Mouse (Mus musculus) lung, embryonic 15.5 days (tissue): ENCODE measurements around the gene Rpl29. TPM values are rescaled to one million over a fixed set of nuclear protein-coding genes. Genes with fewer than 3 reads are reported as not detected.

Experiments
- ATAC-seq: fragments of 200-750 bp; cut with Nextera tagmentation; 2 replicates; pipeline ENCODE4 v1.8.0; 2017; ENCODE audit warnings: moderate number of reproducible peaks, borderline replicate concordance; ENCODE audit not compliant: low FRiP score, low TSS enrichment; ENCODE audit errors: extremely low read depth
- H3K27ac ChIP-seq: fragments of 300-500 bp; sonication (generic); 2 replicates; pipeline ENCODE4 v1.5.1; 2015; ENCODE audit warnings: moderate library complexity, mild to moderate bottlenecking, inconsistent platforms
- H3K27me3 ChIP-seq: fragments of 300-500 bp; sonication (generic); 2 replicates; pipeline ENCODE4 v1.6.1; 2015; ENCODE audit warnings: inconsistent platforms
- H3K36me3 ChIP-seq: fragments of 300-500 bp; sonication (generic); 2 replicates; pipeline ENCODE4 v1.6.1; 2015; ENCODE audit warnings: inconsistent platforms
- H3K4me1 ChIP-seq: fragments of 300-500 bp; sonication (generic); 2 replicates; pipeline ENCODE4 v1.6.1; 2015; ENCODE audit warnings: inconsistent platforms
- H3K4me2 ChIP-seq: fragments of 300-500 bp; sonication (generic); 2 replicates; pipeline ENCODE4 v1.6.1; 2015; ENCODE audit warnings: inconsistent platforms, mild to moderate bottlenecking, moderate library complexity
- H3K4me3 ChIP-seq: fragments of 300-500 bp; sonication (generic); 2 replicates; pipeline ENCODE4 v1.5.1; 2015; ENCODE audit warnings: mild to moderate bottlenecking, inconsistent platforms
- H3K9ac ChIP-seq: fragments of 300-500 bp; sonication (generic); 2 replicates; pipeline ENCODE4 v1.6.1; 2015; ENCODE audit warnings: inconsistent platforms
- H3K9me3 ChIP-seq: fragments of 300-500 bp; sonication (generic); 2 replicates; pipeline ENCODE4 v1.6.1; 2016; ENCODE audit warnings: inconsistent platforms
- WGBS: fragments of 180-500 bp; shearing (Covaris S2); methylation state at CpG from one replicate; pipeline ENCODE4 v1.1.7; 2015; 5-methylcytosine and 5-hydroxymethylcytosine counted together
- polyA plus RNA-seq: library from polyadenylated mRNA; unstranded; fragments of >200 nt; fragmentation: Nextera tagmentation; extraction: Ambion mirVana; gene quantifications from 2 replicates; pipeline ENCODE4 v1.2.1, GENCODE M21; 2015

Rpl29 gene
- polyA plus RNA-seq, 1 experiment from 2014 or later: 988 TPM

DNA sequence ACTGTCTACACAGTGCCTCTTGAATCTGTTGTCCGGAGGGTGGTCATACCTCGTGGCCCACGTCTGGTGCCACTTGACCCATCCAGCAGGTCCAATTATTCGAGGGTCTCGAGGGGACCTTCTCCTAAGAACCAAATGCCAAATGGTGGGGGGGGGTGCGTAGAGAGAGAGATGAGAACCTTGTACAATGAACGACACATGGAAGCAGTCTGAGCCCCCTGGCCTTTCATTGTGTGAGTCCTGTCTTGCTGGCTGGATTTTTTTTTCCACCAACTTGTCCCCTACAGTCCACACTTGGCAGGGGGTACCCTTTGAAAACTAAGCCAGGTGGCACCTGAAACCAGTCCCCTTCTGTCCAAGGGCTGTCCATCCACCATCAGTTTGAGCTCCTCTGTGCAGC, 38.5 kb downstream of the Rpl29 start:
- Histone ChIP-seq H3K36me3 (peaks cover 12% of the 10 kb centered on the region), H3K4me3 (no peak overlapping the region), H3K9ac (no peak overlapping the region), H3K27me3 (0 out of 2 replicates have a peak, but pooled peaks cover 7% of the 10 kb centered on the region), H3K27ac (no peak overlapping the region), H3K9me3 (no peaks in the 10 kb centered on the region), H3K4me2 (no peak overlapping the region), H3K4me1 (peaks cover 23% of the 10 kb centered on the region)
- 84% methylated on average over 7 of the region's 7 CpGs for WGBS
- no peak for ATAC-seq

DNA sequence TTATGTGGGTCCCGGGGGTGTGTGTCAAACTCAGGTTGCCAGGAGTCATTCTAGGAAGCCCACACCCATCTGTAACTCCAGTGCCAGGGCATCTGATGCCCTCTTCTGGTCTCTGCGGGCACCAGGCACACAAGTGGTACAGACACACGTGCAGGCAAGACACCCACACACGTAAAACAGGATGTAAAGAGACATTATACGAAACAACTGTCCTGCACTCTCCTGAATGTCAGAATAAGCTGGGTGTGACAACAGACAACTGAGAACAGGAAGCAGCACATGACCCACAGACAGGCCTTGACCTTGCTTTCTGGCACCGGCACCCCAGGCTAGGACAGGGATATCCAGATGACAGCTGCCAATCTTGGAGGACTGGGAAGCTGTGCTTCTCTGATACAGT, 40.1 kb downstream of the Rpl29 start:
- peaks cover 33% of the 10 kb centered on the region for H3K4me1 ChIP-seq
- 0 out of 2 replicates have a peak, but pooled peaks cover 7% of the 10 kb centered on the region for H3K27me3 ChIP-seq
- ATAC-seq: no peak
- no peak overlapping the region for H3K4me2 ChIP-seq
- H3K4me3 ChIP-seq: no peak overlapping the region
- no peaks in the 10 kb centered on the region for H3K9me3 ChIP-seq
- H3K36me3 ChIP-seq: no peaks in the 10 kb centered on the region
- H3K9ac ChIP-seq: no peak overlapping the region
- 63% methylated on average over 6 of the region's 6 CpGs for WGBS
- no peak overlapping the region for H3K27ac ChIP-seq

DNA sequence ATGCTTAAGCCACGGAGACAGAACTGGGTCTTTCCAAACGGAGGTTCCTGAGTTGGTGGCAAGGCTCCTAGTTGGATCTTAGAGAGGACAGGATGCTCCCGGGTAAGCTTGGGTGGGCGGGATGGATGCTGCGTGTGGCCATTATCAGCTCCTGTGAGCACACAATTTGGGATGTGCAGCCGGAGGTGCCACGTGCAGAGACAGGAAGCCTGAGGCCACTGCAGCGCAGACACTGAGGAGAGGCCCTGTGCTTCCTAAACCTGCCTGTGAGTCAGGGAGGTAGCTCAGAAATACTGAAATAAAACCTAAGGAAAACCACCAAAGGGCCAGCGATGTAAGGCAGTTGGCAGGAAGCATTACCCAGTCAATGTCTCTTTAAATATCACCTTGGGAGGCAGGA, 40.5 kb downstream of the Rpl29 start:
- Histone ChIP-seq H3K4me2 (no peak overlapping the region), H3K9me3 (no peaks in the 10 kb centered on the region), H3K4me3 (no peak overlapping the region), H3K27me3 (0 out of 2 replicates have a peak, but pooled peaks cover 7% of the 10 kb centered on the region), H3K9ac (no peak overlapping the region), H3K4me1 (peaks cover 34% of the 10 kb centered on the region), H3K36me3 (no peaks in the 10 kb centered on the region), H3K27ac (no peak overlapping the region)
- WGBS: 59% methylated on average over 9 of the region's 9 CpGs
- no peak for ATAC-seq

DNA sequence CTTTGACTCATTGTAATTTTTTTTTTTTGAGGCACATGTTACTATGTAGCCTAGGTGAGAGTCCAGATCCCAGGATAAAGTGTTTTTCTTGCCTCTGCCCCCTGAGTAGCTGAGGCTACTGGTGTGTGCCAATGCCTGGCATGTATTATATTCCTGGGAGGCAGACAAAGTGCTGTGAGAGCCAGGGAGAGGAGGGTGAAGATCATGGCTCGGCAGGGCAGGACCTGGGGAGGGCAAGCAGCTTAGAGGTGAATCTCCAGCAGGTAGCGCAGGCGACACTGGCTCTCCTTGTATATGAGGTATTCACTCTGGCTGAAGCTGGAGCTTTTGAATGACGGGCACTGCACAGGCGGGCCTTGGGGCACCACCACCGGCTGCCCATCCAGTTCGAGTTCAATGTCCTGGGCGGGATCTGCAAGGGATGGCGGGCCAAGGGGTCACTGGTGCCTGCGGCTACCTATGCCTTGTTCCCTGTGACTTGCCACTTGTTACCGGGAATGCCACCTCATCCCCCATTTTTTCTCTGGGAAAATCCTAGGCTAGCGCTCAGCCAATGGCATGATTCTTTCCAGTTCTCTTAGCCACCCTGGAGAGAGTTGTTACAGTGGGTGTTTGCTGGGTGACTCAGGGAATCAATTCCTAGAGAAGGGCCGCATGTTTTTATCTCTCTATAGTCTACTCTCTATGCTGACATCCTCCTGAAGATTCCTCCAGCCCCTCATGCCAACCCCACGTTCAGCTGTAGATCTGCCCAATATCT, 41.9 kb downstream of the Rpl29 start:
- Histone ChIP-seq H3K9me3 (no peaks in the 10 kb centered on the region), H3K27me3 (no peaks in the 10 kb centered on the region), H3K4me3 (no peak overlapping the region), H3K36me3 (no peaks in the 10 kb centered on the region), H3K4me1 (peaks cover 40% of the 10 kb centered on the region), H3K9ac (no peak overlapping the region; the same call in 1 of the 2 replicates), H3K27ac (no peak overlapping the region), H3K4me2 (peak overlapping the region; percentile 40)
- WGBS: 71% methylated on average over 13 of the region's 14 CpGs
- ATAC-seq: no peak

DNA sequence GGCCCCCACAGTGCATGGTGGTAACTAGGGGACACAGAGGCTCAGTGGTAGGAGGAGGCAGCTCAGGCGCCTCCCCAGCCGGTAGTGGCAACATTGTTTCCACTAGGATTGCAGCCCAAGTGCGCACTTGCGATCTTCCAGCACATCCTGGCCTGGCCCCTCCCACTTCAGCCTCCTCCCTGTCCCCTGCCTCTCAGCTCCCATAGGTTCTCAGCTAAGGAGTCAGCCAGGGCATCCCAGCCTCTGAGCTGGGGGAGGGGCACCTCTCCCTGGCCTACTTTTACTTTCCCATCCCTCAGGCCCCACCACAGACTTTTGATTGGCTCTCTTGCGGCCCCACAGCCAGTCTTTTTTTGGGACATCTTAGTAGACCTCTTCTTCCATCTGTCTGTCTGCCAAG, 42.6 kb downstream of the Rpl29 start:
- 10% methylated on average over 5 of the region's 5 CpGs for WGBS
- Histone ChIP-seq H3K36me3 (no peaks in the 10 kb centered on the region), H3K9ac (no peak overlapping the region; the same call in 1 of the 2 replicates), H3K4me2 (peak overlapping the region; percentile 40), H3K27ac (0 out of 2 replicates have a peak overlapping the region, but pooled peaks have one; percentile 30), H3K27me3 (no peaks in the 10 kb centered on the region), H3K4me1 (peaks cover 45% of the 10 kb centered on the region), H3K9me3 (no peaks in the 10 kb centered on the region), H3K4me3 (no peak overlapping the region)
- ATAC-seq: peak; percentile 13; the same call in 1 of the 2 replicates

DNA sequence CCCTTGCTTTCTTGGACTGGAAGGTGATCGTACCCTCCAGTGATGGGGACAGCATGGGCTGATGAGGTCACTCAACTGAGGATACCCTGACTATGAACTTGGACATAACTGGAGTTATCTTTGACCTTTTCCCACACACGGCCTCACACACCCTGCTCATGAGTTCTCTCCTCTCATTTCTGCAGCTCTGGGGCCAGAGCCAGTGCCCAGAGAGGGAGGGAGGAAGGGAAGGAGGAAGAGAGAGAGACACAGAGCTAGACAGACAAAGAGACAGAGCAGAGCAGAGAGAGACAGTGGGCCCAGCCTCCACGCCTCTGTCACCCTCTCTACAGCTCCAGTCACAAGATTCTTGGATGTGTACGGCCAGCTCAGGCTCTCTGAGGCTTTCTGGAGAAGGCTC, 43.1 kb downstream of the Rpl29 start:
- H3K4me3 ChIP-seq: no peak overlapping the region
- 55% methylated on average over 4 of the region's 4 CpGs for WGBS
- peak overlapping the region; percentile 30; the same call in 1 of the 2 replicates for H3K27ac ChIP-seq
- no peaks in the 10 kb centered on the region for H3K9me3 ChIP-seq
- H3K36me3 ChIP-seq: no peaks in the 10 kb centered on the region
- H3K4me2 ChIP-seq: peak overlapping the region; percentile 40; the same call in 1 of the 2 replicates
- no peak for ATAC-seq
- peaks cover 45% of the 10 kb centered on the region for H3K4me1 ChIP-seq
- no peak overlapping the region for H3K9ac ChIP-seq
- H3K27me3 ChIP-seq: no peaks in the 10 kb centered on the region

DNA sequence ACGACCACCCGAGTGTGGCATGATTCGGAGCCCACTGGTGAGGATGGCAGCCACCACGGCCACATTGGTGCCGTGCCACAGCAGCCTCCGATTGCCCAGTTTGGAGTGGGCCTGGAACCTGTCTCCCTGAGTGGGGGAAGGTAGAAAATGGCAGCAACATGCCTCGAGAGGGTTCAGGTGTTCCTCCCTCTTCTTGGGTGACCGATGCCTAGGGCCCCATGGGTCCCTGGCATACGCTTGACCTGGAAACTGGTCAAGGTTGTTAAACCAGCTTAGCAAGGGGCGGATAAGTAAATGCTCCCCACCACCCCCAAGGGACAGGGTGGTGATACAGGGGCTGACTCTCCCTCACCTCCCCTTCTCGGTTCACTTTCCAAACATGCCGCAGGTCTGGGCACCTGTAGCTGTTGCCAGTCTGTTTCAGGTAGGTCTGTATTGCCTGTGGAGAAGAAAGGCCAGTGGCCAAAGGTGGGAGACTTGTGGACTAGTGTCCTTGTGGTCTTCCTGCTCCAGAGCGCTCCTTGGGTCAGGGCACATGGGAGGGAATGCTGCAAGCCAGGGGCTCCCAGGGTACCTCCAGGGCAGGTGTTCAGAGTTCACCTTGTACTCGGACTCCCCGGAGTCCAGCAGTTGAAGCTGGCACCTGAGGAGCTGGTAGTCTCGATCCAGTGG, 44.0 kb downstream of the Rpl29 start:
- Histone ChIP-seq H3K36me3 (no peaks in the 10 kb centered on the region), H3K4me1 (peaks cover 52% of the 10 kb centered on the region), H3K9me3 (no peaks in the 10 kb centered on the region), H3K4me2 (no peak overlapping the region), H3K4me3 (no peak overlapping the region), H3K9ac (no peak overlapping the region), H3K27me3 (no peaks in the 10 kb centered on the region), H3K27ac (no peak overlapping the region)
- 83% methylated on average over 16 of the region's 16 CpGs for WGBS
- ATAC-seq: no peak

DNA sequence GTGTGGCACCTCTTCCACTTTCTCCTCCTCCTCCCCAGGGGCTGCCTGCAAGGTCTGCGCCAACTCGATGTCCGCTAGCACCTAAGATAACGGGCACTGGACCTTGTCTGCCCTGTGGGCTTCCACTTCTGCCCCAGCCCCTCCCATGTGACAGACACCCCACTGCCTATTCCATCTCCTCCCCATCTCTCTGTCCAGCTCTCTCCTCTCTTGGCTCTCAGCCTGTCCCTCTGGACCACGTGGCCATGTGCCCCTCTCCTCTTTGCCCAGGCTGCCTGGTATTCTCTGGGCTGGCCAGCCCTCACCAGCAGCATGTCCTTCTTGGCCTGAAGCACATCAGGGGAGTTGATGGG, 44.5 kb downstream of the Rpl29 start:
- Histone ChIP-seq H3K4me2 (no peak overlapping the region), H3K36me3 (no peaks in the 10 kb centered on the region), H3K9ac (no peak overlapping the region), H3K27me3 (no peaks in the 10 kb centered on the region), H3K9me3 (no peaks in the 10 kb centered on the region), H3K27ac (no peak overlapping the region), H3K4me3 (no peak overlapping the region), H3K4me1 (peaks cover 58% of the 10 kb centered on the region)
- no peak for ATAC-seq
- WGBS: 77% methylated on average over 5 of the region's 5 CpGs

DNA sequence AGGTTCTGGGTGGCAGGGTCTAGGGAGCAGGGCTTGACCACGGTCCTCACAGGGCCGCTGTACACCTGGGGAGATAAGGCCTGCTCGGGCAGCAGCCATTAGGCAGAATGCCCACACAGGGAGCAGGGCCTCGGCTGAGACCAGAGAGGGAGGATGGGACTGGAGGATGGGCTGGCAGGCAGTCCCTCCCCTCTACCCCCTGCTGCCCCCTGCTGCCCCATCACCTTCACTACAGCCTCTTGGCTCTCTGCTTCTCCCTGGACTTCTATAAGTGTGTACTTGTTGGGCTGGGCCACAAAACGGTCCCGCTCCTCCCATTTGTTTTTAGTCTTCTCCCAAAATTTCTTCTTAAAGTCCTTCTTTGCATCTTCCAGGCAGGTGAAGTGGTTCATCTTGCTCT, 45.2 kb downstream of the Rpl29 start:
- Histone ChIP-seq H3K4me3 (no peak overlapping the region), H3K36me3 (no peaks in the 10 kb centered on the region), H3K9ac (no peak overlapping the region), H3K27me3 (no peaks in the 10 kb centered on the region), H3K4me2 (peak overlapping the region; percentile 26; the same call in 1 of the 2 replicates), H3K27ac (no peak overlapping the region), H3K9me3 (no peaks in the 10 kb centered on the region), H3K4me1 (peaks cover 59% of the 10 kb centered on the region)
- WGBS: 5% methylated on average over 6 of the region's 6 CpGs
- no peak for ATAC-seq

DNA sequence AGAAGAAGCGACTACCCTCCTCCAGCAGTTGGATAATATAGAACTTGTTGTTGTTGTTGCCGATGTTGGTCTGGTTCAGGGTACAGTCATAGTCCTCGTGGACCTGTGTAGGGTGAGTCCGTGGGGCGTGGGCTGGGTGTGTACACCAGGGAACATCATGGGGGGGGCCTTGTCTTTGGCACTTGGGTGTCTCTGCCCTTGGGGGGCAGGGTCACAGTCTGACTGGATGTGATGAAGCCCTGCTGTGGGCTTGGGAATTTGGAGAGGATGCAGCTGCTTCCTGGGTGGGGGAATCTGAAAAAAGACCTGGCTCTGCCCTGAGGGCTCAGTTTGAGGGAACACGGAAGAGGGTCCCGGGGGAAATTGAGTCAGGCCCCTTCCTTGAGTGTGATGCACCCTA, 45.8 kb downstream of the Rpl29 start:
- H3K4me2 ChIP-seq: 0 out of 2 replicates have a peak overlapping the region, but pooled peaks have one; percentile 26
- no peak for ATAC-seq
- 61% methylated on average over 7 of the region's 7 CpGs for WGBS
- H3K27ac ChIP-seq: no peak overlapping the region
- no peak overlapping the region for H3K4me3 ChIP-seq
- H3K36me3 ChIP-seq: no peaks in the 10 kb centered on the region
- no peaks in the 10 kb centered on the region for H3K27me3 ChIP-seq
- no peaks in the 10 kb centered on the region for H3K9me3 ChIP-seq
- peaks cover 59% of the 10 kb centered on the region for H3K4me1 ChIP-seq
- no peak overlapping the region for H3K9ac ChIP-seq

DNA sequence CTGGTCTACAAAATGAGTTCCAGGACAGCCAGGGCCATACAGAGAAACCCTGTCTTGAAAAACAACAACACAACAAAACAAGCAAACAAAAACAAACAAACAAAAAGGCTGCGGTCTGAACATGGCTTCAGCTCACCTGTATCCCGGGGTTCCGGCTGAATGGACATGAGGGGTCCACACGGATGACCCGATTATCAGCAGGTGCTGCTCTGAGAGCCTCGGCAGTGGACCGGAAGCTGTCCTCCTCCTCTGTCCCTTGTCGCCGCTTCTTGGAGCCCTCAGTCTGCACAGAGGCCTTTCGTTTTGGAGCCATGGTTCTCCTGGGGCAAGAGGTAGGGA, 46.4 kb downstream of the Rpl29 start, which contains the start of gene Rrp9:
TSS of gene Rrp9 (plus strand) at position 301 of the 339 bp plus-strand sequence.
- Histone ChIP-seq H3K9me3 (no peaks in the 10 kb centered on the region), H3K27me3 (no peaks in the 10 kb centered on the region), H3K27ac (peak within 1 kb of the TSS; percentile 76), H3K9ac (peak within 1 kb of the TSS; percentile 23), H3K4me3 (peak within 1 kb of the TSS; percentile 74), H3K4me1 (peaks cover 59% of the 10 kb centered on the region), H3K4me2 (peak within 1 kb of the TSS; percentile 48), H3K36me3 (0 out of 2 replicates have a peak, but pooled peaks cover under 1% of the 10 kb centered on the region)
- 76% methylated on average over 10 of the region's 10 CpGs for WGBS
- ATAC-seq: no peak
